Mouse (Mus musculus) cerebellum, postnatal 36 days (tissue): ENCODE results near the gene Tnr.

Experiments used
- DNase-seq, 2 experiments: peaks; one replicate each; pipeline ENCODE4 v3.0.0; 2021 to 2022; ENCODE audit warnings: mixed read lengths in 2 of 2

The Tnr gene

DNA sequence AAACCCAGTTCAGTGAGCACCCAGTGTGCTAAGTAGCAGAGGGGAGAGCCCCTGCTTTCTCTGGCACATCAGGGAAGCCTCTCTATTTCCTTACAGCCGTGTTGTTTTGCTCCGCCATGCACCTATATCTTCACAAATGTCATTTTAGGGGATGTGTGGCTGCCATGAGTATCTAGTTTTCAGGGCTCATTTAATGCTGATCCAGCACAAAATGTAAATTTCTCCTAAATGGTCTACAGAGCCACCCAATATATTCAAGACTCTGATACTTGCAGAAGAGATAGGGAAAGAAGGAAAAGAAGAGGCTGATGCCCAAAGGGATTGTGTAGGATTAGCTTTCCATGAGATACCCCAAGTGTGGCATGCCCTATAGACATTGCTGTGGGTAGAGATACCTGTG, 288.2 kb downstream of the Tnr start:
- no peak for DNase-seq

DNA sequence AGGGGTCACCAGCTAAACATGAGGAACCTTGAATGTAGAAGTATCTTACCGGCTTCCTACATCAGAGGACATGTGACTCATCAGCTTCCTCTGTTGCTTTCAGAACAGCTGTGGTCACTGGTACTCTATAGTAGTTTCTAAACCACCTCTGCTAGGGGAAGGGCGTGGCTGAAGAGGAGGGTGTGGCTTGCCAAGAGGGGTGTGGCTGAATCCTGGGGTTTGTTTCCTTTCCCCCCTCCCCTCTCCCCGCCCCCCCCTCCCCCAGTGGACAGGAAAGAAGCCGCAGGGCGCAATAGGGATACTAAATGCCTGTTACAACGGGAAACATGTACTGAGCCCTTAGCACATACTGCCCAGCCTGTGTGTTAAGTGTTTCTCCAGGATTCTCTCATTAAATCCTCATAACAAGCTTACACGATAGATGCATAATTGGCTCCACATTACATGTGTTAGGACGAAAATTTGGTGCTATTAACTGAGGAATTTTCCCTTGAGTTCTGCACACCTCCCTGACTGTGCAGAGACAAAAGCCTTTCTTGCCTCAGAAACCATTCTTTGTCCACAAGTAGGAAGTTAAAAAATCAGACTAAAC, 289.3 kb downstream of the Tnr start:
- no peak for DNase-seq

DNA sequence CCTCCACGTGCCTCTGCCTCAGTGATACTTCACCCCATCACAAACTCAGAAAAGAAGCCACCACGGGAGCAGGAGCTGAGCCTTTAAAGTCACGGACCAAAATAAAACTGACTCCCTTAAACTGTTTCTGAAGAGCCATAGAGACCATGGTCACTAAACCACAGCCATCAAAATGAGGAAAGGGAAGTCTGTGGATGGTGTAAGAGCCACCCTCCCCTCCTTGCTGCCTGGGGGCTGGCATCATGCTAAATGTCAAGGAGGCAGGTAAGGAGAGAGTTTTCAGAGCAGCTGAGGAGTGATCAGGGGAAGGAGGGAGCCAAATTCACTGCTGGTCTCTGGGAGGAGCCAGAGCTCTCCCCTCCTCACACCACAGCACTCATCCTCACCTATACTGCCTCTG, 290.8 kb downstream of the Tnr start:
- DNase-seq: no peak

DNA sequence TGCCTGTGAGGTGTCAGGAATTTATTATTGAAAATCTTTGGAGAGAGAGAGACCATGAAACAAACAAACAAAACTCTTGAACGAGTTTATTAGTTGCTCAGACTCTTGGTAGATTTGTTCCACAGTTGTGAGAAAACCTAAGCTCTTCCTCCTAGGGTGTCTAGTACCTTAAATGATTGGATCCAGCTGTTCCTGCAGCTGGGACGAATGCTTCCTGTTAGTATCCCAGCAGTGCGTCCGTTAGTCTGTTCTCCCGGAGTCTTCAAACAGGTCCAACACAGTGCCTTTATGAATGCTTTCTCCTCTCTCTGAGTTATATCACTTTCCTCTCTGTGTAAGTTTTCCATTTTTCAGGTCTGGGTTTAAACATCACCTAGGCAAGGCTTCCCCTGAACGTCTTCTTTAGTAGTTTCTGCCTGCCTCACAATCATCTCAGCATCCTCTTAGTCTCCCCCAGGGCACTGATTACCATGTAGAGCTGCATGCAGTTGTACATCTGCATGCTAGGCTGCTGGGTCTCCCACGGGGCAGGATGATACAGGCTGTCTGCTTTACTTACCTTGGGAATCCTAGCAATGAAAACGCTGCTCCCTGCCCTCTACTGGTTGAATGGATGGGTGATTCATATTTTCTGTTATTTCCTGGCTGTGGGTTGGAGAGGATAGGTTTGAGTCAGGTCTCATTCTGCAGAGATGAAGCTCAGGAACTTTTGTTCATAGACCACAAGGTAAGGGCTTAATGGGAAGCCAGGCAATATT, 293.2 kb downstream of the Tnr start:
- no peak for DNase-seq

DNA sequence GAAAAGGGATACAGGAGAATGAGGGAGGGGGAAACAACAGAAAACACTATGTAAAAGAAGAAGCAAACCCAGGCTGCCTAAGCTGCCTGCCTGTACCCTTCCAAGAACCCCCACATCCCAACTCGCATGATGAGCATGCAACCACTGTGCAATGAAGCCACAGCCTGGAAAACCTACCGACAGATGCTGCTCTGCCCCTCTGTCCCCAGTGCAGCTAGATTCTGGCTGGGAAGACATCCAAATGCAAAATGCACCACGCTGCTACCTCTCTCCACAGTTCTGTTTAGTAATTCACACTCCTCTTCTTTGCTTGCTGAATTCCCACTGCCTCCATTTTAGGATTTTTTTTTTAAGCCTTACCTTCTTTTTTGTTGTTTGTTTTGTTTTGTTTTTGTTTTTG, 295.9 kb downstream of the Tnr start:
- peak; percentile 46 to 51 for DNase-seq

DNA sequence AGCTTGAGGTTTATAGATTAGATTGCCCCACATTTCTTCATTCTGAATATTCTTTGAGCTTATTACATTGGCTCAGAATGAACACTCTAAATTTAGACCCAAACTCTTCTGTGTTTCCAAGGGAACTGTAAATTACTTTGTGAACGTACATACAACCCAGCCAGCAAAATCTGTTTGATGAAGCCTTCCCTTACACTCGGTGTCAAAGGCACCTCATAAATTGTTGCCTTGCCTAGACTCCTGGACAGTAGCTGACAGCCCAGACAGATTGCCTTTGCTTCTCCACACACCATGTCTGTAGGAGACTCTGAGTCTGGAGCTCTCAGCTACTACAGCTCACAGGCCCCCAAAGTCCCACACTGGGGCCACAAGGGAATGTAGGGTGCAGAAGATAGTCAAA, 298.8 kb downstream of the Tnr start:
- DNase-seq: no peak

DNA sequence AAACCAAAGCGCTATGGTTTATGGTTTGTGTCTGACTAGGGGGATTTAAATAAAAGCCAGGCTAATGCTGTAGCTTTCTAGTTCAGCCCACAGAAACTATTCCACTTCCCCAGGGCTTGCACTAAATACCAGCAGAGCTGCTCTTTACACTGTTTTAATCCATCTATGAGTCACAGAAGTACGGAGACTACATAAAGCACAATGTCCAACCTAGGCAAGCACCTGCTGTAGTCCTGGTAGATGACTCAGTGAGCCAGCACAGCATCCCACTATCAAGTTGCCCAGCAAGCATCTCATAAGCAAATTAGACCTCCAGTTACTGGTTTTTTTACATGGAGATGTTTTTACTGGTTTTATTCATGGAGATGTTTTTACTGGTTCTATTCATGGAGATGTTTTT, 305.0 kb downstream of the Tnr start:
- DNase-seq: no peak

DNA sequence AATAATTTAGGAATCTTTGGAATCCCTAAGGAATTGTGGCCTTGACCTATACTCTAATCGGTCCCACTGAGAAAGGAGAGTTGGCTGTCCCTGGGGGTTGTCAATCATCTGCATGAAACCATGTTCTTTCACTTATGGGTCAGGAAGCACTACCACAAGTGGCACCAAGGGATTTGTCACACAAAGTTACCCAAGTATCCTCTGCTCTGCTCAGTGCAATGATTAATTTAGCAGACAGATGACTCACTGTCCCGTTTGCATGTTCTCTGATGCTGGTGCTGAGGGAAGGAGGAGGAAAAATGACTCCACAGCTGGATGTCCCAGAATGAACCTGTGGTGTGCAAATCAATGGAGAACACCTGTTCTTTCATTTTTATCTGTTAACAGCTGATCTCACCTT, 309.6 kb downstream of the Tnr start:
- no peak for DNase-seq

DNA sequence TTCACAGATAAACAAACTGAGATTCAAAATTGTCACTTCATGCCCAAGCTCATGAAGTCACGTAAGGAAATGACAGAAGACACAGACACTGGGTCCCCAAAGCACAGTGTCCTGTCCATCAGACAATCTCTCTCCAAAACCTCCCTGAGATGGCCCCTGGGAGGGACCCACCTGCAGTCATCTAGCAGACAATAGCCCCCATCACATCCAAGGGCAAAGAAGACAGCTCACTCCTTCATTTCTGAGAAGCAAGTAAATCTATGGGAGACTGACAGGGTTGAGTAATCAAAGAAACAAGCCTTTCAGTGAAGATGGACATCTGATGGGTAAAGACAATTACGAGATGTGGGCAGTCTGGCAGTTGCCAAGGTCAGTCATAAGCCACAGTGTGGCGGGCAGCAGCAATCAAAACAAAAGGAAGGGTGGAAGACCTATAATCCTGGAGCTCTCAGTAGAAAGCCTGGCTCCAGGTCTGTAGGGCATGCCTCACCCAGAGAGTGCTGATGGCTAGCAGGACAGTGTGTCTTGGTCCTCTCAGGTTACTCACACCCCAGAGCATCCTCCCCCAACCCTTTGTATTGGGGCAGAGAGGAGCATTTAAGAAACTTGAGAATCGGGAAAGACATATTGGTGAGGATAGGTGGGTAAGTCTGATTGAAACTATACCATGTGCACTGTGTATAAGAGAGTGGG, 310.2 kb downstream of the Tnr start:
- DNase-seq: no peak

DNA sequence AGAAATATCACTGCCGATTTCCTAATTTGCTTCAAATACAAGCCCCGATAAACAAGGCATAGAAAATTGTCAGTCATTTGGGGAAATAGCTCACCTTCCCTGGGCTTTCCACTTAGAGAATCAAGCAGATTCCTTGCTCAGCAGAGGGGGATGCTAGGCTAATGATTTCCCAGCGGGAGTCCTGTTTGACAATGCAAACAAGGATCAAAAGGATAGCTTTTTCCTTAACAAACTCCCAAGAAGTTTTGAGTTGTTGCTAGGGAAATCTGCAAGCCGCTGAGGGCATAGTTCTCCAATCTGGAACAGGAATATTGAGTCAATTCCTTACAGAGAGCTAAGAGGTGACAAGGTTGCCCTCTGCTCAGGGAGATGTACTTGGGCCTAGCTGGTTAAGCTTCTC, 311.6 kb downstream of the Tnr start:
- DNase-seq: no peak

DNA sequence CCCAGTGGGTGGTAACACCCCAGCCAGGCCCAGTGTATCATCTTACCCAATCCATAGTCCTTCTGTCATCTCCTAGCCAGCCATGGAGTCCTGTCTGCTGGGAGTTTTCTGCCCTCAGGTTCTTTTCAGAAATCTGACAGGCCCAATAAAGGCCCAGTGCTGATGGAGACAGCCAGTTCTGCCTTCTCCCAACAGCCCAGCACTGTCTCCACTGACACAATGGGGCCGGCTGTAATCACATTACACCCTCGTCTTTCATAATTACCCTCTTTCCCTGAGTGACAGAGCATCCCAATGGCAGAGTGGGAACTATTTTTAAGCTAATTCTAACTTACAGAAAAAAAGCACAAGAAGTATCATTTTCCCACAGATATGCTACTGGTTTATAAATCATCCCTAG, 316.8 kb downstream of the Tnr start:
- DNase-seq: no peak

DNA sequence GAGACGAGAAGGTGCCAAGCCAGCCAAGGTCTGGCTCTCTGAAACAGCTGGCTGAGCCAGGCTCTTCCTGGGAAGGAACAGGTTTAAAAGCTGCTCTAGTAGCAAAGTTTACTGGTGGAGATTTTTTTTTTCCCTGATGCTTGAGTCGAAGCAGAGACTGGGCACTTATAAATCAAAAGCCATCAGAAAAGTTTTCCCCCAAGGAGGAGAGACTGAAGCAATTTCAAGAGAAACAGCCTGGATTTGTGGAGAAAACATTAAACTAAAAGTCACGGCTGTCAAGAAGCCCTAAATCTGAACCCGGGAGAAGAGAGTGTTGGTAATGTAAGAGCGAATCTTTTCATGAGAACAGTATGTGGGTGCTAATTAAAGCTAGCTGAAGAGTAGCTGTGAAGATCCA, 319.3 kb downstream of the Tnr start:
- no peak for DNase-seq

DNA sequence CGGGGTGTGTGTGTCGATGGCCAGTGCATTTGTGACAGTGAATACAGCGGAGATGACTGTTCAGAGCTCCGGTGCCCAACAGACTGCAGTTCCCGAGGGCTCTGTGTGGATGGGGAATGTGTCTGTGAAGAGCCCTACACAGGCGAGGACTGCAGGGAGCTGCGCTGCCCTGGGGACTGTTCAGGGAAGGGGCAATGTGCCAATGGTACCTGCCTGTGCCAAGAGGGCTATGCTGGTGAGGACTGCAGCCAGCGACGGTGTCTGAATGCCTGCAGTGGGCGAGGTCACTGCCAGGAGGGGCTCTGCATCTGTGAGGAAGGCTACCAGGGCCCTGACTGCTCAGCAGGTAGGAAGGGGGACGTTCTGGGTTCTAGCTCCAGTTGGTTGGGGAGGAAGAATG, 328.5 kb downstream of the Tnr start:
- peak; percentile 25 to 42 for DNase-seq

DNA sequence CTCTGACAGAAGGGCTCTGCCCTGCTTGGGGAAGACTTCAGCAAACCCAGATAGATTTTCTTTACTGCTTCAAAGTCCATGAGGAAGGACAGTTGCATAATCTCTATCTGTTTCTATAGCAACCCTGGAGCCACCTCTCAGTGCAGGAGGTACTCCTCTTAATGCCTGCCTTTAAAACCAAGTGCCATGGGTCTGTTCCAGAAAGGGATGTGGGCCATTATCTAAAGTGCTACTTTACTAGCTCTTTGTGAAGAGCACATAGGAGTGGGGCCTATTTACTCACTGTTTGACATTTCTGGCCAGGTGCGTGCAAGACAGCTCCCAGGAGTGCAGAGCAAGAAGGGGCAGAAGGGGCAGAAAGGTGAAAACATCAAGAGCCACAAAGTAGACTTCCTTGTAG, 330.7 kb downstream of the Tnr start:
- DNase-seq: no peak

DNA sequence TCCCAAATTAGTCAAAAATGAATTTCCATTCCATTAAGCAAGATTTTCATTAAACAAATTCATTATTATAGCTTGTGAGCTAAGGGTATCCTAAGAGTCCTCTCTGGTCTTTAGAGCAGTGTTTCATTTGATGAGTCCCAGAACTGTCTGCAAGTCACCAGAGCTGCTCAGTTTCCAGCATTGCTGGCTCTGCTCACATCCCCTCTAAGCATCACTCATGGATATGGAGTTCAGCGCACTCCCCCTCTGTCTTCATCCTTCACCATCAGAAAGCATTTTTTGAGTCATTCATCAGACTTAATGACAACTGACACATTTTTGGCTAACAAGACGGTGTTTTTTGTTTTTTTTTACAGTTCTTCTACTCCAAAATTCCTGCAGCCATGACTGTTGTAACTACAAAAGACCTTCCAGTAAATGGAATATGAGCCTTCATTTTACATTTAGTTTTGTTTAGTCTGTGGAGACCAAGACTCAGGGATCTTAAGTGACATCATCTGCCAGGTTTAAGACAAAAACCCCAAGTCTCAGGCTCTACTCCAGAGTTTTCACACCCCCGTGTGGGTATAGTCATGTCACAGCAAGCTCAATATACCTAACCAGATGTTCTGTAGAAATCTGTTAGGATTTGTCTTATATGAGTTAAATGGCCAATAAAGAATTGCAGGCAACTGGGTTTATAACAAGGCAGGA, 338.4 kb downstream of the Tnr start:
- no peak for DNase-seq

DNA sequence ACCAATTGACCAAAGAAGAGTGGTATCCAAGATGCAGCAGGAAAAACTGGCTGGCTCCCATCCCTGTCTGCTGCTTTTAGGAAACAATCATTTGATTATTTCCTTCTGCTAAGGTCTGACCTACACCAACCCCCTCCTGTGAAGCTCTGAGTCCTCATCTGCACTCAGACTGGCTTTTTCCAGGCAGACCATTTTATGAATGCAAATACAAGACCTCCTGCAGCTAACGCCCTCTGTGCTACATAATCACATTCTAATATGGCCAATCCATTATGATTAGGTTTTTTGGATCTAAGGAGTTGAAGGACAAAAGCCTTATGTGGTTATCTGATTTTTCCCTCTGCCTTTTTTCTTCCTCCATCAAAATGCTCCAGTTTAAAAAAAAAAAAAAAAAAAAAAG, 342.1 kb downstream of the Tnr start:
- no peak for DNase-seq

DNA sequence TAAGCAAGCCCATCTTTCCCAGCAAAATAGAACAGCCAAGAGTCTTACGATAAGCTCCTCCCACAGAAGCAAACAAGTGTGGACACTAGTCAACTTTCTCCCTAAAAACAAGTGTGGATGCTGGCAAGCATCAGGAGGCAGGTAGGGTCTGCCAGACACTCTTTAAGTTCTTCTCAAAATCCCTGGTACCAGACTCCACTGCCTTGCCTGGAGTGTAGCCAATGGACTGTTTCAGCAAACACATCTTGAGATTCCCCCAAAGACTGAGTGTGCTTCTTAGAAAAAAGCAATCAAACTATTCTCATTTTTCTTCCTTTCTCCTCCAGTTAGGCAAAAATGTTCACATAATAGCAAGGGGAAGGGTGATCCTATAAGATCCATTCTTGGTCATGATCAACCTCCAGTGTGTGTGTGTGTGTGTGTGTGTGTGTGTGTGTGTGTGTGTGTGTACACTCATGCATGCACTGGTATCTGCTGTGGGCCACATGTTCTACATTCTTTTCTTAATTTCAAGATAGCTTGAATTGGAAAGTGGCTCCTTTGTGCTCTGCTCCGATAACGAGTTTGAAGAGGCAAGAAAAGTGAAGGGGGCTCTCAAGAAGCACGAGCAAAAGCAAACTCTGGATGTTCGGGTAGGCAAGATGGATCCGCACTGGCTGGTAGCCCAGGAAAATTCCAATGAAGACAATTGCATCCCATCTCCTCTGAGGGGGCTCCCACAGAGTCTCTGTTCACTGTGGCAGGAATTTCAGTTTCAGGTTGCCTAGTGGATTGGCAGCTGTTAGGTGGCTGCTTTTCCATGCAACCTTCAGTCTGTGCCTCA, 346.3 kb downstream of the Tnr start:
- DNase-seq: no peak

DNA sequence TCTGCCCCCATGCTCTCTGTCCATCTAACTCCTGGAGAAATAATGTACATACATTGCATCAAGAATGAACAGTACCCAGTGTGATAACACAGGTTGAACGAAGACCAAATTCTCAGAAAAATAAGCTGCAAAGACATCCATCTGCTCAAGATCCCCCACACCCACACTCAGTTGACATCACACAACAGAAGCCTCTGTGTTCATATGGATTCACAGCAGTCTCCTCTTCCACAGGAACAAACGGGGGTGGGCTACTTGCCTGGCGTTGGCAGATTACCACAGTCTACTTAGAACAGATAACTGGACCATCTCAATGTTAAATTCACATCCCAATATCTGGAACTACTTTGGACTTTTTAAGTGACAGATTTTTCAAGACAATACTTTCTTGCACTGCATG, 349.3 kb downstream of the Tnr start:
- DNase-seq: no peak

DNA sequence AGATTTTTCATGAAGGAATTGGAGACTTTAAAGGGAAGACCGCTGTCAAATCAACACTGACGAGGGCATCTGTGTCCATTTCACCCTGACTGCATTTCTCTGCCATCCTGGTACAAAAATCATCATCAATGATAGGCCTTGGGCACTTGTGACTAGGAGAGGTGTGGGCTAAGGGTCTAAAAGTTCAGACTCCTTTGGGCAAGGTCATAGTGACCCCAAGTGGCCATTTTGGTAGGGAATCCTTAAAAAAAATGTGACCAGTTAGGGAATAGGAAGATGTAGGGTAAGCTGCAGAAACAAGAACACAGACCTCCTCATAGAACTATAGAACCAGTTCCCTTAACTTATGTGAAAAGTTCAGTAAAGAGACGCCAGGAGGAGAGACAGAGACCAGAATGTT, 355.1 kb downstream of the Tnr start:
- DNase-seq: peak in 1 of 2 experiments; percentile 31

DNA sequence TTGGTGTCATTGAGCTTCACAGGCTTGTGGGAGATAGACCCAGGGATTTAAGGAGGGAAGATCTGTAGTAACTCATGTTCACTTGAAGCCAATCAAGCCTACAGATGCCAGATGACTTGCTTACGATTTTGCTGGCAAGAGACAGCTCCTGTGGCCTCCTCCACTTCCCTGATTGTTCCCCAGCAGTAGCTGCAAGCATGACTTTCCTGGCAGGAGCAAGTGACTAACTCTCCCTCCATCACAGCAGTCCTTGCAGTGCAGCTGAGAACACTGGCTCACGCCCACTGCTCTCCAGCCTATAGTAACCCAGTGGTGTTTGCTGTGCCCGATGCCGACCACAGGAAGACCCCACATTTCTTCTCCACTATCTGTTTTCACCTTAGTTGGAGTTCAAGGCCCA, 356.3 kb downstream of the Tnr start:
- DNase-seq: no peak

DNA sequence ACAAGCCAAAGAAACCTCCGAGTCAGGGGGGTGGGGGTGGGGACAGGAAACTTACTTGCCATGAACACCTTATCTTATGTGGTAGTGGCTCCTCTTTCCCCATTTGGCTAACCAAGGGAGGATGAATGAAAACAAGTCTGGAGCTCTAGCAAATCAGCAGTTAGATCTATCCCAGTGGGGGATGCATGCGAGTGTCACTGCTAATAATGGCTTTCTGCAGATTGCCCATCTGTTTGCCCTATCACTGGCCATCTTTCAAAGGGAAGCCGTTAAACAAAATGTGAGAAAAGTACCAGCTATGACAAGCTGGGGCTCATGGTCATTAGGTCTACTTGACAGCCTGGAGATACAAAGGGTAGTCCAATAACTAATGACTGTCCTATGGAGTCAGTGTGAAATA, 361.9 kb downstream of the Tnr start:
- DNase-seq: peak; percentile 14 to 23

DNA sequence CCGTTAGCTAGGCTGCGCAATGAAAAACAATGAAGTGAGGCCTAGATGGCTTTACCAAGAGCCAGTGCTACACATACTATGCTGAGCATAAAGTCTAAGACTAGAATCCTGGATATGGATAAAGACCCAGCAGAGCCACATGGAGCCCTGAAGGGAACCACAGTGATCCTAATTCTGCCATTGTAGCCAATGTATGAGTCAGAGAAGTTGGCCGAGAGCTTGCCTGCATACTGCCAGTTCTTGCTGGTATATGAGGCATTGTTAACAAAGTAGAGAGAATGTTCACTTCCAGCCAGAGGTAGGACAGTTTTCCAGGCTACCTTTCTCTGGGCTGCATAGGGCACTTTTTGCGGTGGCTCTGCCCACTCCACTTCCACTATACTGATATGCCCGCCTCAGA, 365.0 kb downstream of the Tnr start:
- DNase-seq: peak; percentile 11 to 39
